Mouse (Mus musculus) brown adipose tissue, adult 24 weeks (tissue): ENCODE results near the gene Idnk. TPM values are rescaled to one million over a fixed set of nuclear protein-coding genes. Genes with fewer than 3 reads are reported as not detected.
"Not testable (repeated sequence)": the region's sequence is repeated elsewhere in the genome, so short reads cannot be mapped to it uniquely, and the experiment has no call there.

Source experiments
- H3K27ac ChIP-seq: fragments of 200-500 bp; replicated peaks from 2 replicates; pipeline ENCODE4 v1.5.1; 2012; ENCODE audit warnings: low read depth, mild to moderate bottlenecking, low read length
- H3K4me1 ChIP-seq: fragments of 200-500 bp; 2 replicates; pipeline ENCODE4 v1.6.1; 2012; ENCODE audit warnings: low read length, mixed read lengths; ENCODE audit not compliant: control insufficient read depth, insufficient read depth, insufficient read length
- H3K4me3 ChIP-seq: fragments of 200-500 bp; 2 replicates; pipeline ENCODE4 v1.5.1; 2012; ENCODE audit warnings: low read depth, mild to moderate bottlenecking, low read length, moderate library complexity; ENCODE audit not compliant: insufficient read depth
- polyA plus RNA-seq: library from polyadenylated mRNA; stranded (reverse); fragments of >200 nt; gene quantifications from 2 replicates; pipeline ENCODE4 v1.2.4, GENCODE M21; 2012; ENCODE audit not compliant: missing spikeins, insufficient read depth, insufficient read length

Gene Idnk
- polyA plus RNA-seq, 1 experiment: 46.5 TPM

DNA sequence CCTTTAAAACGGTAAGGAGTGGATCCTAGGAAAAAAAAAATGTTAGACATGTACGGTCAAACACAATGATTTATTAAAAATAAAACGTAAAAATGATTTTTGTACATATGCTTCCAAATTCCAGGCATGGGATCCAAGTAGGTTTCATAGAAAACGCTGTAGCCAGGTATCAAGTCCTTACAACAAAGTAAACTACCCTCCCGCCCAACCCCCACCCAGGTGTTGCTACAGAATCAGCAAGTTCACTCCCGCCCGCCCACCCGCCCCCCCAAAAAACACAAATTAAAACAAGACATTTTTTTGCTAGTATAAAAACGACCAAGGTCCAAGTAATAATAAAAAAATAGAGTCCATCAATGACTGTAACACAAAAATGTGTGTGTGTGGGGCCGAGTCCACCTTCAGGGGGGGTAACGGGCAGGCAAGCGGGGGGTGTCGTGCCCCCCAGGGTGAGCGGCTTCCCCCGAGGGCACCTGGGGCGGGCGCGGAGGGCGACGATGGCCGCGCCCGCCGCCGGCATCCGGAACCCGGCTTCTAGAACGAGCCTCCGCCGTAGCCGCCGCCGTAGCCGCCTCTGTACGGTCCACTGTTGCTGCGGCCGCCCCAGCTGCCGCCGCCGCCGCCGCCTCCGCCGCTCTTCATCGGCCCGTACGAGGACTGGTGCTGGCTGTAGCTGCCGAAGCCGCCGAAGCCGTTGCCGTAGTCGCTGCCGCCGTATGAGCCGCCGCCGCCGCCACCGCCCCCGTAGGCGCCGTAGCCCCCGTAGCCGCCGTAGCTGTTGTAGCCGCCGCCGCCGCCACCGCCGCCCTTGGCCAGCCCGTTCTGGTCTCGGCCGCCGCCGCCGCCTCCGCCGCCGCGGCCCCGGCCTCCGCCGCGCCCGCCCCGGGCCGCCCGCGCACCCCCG, 30.3 kb upstream of the Idnk start:
- Histone ChIP-seq H3K27ac (peak overlapping the region; percentile 86; the same call in 1 of the 2 replicates), H3K4me1 (peaks cover 6% of the 10 kb centered on the region; the same call in 1 of the 2 replicates), H3K4me3 (peak overlapping the region; percentile 87)

DNA sequence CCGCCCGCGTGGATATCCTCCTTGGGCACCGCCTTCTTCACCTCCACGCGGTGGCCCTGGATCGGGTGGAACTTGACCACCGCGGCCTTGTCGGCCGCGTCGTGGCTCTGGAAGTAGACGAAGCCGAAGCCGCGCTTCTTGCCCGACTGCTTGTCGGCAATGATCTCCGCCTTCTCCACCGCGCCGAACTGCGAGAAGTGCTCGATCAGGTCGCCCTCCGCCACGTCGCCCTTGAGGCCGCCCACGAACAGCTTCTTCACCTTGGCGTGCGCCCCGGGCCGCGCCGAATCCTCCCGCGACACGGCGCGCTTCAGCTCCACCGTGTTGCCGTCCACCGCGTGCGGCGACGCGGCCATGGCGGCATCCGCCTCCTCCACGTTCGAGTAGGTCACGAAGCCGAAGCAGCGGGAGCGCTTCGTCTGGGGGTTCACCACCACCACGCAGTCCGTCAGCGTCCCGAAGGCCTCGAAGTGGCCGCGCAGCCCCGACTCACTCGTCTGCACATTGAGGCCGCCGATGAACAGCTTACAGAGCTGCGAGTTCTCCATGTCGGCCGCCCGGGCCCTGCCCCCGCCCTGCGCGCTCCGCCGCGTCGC, 29.6 kb upstream of the Idnk start:
- Histone ChIP-seq H3K27ac (peak overlapping the region; percentile 86), H3K4me1 (peaks cover 2% of the 10 kb centered on the region; the same call in 1 of the 2 replicates), H3K4me3 (peak overlapping the region; percentile 87)

DNA sequence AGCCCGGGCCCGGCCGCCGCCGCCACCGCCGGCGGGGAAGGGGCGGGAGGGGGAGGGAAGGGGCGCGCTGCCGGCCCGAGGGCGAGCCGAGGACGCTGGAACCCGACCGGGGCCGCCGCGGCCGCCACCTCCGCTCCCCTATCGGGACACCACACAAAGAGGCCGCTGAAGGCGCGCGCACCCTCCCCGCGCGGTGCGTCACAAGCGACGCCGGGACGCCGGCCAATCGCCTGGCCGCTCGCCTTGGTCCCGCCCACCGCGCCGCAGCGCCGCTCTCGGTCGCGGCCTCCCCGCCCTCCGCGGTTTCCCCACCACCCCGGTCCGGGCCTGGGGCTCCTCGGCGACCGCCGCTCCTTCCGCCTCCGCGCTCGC, 29.1 kb upstream of the Idnk start, which contains the start of gene Hnrnpa0:
Gene Hnrnpa0 (minus strand): TSS at position 161 of the 372 bp plus-strand sequence.
- Histone ChIP-seq H3K4me3 (peak within 1 kb of the TSS; percentile 90), H3K27ac (peak within 1 kb of the TSS; percentile 98), H3K4me1 (peaks cover 2% of the 10 kb centered on the region; the same call in 1 of the 2 replicates)

DNA sequence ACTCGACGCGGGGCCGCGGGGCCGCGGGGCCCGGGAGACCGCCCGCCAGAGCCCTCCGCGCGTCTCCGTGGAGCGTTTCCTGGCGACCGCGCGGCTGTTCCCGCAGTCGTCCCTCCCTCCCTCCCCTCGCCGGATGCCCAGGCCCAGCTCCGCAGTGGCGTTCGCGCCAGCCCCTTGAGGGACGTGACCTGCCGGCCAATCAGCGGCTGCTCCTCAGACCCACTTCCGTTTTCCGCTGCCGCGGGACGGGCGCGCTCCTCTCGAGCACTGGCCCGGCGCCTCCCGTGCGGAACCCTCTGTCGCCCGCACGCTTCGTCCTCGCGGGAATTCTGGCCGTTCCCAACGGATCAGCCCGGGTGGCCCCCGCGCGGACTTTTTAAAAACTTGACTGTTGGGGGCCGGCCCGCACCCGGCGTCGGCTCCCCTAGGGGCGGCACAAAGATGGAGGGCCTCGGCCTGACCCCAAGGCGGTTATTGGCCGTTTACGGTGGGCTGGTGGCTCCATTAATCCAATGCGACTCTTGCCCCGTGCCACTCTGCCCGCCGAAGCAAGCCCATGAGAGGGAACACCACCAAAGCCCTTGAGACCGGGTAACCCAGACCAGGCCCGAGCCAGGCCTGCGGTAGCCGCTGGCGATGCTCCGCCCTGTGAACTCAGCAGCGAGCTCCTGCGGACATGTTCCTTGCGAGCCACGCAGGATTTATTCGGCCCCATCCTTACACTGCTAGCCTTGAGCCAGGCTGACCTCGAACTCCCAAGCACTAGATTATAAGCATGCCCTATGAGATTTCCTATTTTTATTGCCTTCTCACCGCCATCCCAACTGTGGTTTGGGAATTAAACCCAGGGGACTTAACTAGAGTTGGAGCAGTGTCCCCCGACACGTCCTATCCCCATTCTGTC, 28.4 kb upstream of the Idnk start:
- Histone ChIP-seq H3K27ac (peak overlapping the region; percentile 98), H3K4me3 (peak overlapping the region; percentile 90), H3K4me1 (peaks cover 2% of the 10 kb centered on the region; the same call in 1 of the 2 replicates)

DNA sequence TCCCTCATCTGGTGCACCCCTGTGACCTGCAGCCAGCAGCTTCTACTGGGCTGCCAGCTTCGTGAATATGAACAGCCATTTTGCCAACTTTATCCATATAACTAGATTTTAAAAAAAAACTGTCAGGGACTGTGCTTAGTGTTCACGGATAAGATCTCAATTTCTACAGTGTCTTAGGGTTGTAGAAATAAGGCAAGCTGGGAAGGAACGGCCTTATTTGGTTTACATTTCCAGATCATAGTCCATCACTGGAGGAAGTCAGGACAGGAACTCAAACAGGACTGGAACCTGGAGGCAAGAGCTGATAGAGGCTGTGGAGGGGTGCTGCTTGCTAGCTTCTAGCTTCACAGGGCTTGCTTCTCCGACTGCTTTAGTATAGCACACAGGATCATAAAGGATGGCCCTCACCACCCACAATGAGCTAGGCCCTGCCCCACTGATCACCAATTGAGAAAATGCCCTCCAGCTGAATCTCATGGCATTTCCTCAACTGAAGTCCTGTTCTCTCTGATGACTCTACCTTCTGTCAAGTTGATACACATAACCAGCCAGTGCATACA, 27.7 kb upstream of the Idnk start:
- H3K4me3 ChIP-seq: peak overlapping the region; percentile 90
- peak overlapping the region; percentile 97 for H3K27ac ChIP-seq
- peaks cover 2% of the 10 kb centered on the region; the same call in 1 of the 2 replicates for H3K4me1 ChIP-seq

DNA sequence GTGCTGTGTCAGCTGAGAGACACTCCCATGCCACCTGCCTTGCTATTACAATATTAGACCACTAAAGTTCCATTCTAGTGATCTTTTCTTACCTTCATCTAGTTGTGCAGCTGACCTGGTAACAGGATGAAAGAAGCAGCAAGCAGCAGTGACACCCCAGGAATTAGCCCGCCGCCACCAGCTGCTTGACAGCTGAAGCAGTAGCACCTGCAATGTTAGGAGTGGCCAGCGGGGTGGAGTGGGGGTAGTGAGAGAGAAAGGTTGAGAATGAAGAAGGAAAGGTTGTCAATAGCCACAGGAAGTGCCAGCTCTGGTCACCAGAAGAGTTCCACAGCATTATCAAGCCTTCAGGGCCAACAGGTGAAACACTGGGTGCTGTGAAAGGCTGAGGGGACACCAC, 25.8 kb upstream of the Idnk start:
- no peak overlapping the region for H3K27ac ChIP-seq
- H3K4me1 ChIP-seq: no peaks in the 10 kb centered on the region
- no peak overlapping the region for H3K4me3 ChIP-seq

DNA sequence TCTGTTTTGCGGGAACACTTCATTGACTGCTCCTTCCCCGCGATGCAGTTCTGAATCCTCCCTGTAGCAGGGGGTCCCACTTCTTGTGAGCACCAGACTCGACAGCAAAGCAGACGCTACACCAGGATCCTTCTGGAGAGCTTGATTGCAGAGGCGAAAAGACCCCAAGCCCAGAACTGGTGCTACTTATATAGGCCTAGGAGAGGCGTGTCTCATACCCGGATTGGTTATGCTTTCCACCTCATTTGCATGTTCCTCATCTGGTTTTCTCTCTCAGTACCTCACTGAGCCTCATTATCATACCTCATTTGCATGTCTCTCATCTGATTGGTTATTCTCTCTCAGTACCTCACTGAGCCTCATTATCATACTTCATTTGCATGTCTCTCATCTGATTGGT, 10.8 kb upstream of the Idnk start:
- not testable (repeated sequence) for H3K4me1 ChIP-seq, H3K4me3 ChIP-seq, H3K27ac ChIP-seq

DNA sequence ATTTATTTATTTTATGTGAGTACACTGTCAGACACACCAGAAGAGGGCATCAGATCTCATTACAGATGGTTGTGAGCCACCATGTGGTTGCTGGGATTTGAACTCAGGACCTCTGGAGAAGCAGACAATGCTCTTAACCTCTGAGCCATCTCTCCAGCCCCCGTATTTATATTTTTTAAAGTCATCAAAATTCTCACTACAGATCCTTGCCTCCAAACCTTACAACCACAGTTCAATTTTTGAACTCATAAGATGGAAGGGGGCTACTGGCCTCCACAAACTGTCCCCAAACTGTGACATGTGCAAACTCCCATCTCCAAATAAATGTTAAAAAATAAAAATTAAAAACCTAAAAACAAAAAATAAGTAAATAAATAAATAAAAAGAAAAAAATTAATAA, 9.7 kb upstream of the Idnk start:
- Histone ChIP-seq H3K4me1 (no peaks in the 10 kb centered on the region), H3K27ac (no peak overlapping the region), H3K4me3 (no peak overlapping the region)

DNA sequence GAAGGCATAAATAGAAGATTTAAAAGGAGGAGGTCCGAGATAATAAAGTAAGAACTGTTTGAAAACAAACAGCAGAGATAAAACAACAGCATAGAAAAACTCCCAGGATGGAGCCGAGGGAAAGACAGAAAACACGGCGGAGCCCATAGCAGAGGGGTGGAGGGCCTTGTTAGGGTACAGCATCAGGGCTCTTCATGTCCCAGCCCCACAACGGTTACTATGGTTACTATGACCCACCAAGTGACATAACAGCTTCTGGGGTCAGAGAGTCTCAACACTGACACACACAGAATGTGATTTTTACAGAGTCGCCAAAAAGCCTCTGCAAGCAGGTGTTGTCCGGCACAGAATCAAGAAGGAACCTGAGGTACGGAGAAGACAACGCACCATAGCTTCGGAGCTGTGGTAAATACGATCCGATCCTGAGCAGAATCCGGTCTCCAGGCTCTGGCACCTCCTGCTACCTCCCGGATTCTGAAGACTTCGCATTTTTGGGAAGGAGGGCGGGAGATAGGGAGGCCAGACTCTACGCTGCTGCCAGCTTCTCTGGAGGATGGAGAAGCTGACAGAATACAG, 9.1 kb upstream of the Idnk start:
- no peak overlapping the region for H3K27ac ChIP-seq

DNA sequence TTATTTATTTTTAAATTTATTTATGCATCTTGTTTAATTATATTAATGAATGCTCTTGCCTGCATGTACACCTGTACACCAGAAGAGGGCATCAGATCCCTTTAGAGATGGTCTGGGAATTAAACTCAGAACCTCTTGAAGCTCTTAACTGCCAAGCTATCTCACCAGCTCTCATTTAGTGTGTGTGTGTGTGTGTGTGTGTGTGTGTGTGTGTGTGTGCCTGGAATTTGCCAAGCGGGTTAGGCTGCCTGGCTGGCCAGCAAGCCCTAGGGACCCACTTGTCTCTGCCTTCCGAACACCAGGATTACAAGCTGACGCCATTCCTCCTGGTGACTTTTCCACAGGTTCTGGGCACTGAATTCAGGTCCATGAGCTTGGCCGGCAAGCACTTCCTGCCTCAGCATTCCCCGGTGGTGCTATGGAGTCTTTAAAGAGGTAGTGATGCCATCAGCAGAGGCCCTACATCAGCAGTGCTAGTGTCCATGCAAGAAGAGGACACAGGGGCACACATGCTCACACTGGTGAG, 8.4 kb upstream of the Idnk start:
- H3K4me3 ChIP-seq: no peak overlapping the region
- no peaks in the 10 kb centered on the region for H3K4me1 ChIP-seq
- H3K27ac ChIP-seq: no peak overlapping the region

More for the DNA sequence above, 9.1 kb upstream of the Idnk start:
- Histone ChIP-seq H3K4me3 (peak overlapping the region; percentile 45), H3K4me1 (no peaks in the 10 kb centered on the region)

DNA sequence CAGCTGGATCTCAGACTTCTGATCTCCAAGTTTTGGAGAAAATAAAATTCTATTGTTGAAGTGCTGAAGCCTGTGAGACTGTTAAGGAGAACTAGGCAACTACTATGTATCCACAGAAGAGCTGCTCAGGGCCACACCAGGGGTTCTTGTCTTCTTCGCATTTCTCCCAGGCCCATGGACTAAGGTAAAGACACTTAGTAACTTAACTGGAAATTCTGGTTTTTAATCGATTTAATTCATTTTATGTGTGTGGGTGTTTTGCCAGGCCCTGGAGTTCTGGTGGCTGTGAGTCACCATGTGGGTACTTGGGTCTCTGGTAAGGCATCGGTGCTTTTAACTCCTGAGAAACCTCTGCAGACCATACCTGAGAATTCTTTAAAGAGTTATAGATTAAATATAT, 7.8 kb upstream of the Idnk start:
- Histone ChIP-seq H3K4me3 (no peak overlapping the region), H3K4me1 (no peaks in the 10 kb centered on the region), H3K27ac (no peak overlapping the region)

DNA sequence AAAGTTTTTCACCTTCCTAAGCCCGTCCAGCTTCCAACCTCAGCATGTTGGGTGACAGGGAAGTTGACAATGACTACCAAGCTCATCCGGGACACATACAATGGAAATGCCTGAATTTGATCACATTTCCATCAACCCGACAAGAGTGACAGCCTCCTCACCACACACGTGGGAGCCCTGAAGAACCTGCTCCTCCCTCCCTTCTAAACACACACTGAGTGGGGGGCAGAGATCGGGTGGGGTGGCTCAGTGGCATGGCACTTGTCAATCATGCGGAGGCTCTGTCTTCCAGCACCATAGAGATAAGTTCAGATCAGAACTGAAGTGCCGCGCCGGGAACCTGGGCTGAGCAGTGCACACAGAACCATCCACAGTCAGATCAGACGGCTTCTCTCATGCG, 7.0 kb upstream of the Idnk start:
- Histone ChIP-seq H3K4me3 (no peak overlapping the region), H3K4me1 (no peaks in the 10 kb centered on the region), H3K27ac (no peak overlapping the region)

DNA sequence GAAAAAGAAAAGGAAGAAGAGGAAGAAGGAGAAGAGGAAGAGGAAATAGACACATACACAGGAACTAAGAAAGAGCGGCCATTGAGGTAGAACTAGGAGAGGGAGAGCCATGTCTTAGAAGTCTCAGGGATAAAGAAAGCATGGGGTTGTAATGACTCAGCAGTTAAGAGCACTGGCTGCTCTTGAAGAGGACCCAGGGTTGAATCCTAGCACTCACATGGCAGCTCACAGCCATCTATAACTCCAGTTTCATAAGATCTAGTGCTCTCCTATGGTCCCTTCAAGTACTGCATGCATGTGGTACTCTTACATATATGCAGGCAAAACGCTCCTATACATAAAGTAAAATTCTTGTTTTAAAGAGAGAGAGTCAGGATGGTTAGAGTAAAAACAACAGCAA, 1.4 kb upstream of the Idnk start:
- Histone ChIP-seq H3K4me1 (peaks cover 3% of the 10 kb centered on the region; the same call in 1 of the 2 replicates), H3K27ac (no peak overlapping the region), H3K4me3 (no peak overlapping the region)

DNA sequence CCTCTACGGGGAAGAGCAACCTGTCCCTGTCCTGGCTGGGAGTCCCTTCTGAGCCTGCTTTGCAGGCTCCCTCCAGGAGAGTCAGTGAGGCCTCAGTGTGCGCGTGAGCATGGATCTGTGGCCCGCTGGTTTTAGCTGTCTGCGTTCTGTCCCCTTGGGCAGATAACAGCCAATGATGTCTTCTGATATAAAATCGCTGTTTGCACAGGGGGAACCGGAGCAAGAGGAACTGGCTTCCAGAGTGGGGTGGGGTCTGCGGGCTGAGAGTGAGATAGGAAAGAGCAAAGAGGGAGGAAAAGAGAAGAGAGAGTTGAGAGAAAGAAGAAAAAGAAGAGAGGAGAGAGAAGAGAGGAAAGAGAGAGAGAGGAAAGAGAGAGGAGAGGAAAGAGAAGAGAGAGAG, 413 bp upstream of the Idnk start:
- Histone ChIP-seq H3K4me3 (peak overlapping the region; percentile 91; the same call in 1 of the 2 replicates), H3K27ac (no peak overlapping the region), H3K4me1 (peaks cover 3% of the 10 kb centered on the region; the same call in 1 of the 2 replicates)
